1 mouse cellular context compared by ENCODE assay signal in genomic region chr17:70989991-70990390, GRCm38 (mm10).
TF ChIP-seq lines count a peak whose summit lies in the region.

No protein-coding gene starts in this region.

TF ChIP-seq in CH12.LX, 34 proteins besides CTCF, POLR2A, EP300 and RAD21 (continued from another document):
- TF ChIP-seq MXI1 (IDR thresholded peaks at IDR 0.05; ENCODE audit: low read depth, low read length) = peak; percentile 26; the same call in 1 of the 2 replicates
- no peak for TF ChIP-seq CHD1 (IDR thresholded peaks at IDR 0.05; ENCODE audit: low read depth, low read length)
